Mouse (Mus musculus) cerebellum, adult 18-20 months (tissue): ENCODE data around the gene Rpp14.

ENCODE experiments used
- DNase-seq, 2 experiments: peaks; one replicate each; pipeline ENCODE4 v3.0.0; 2021

Rpp14 gene

DNA sequence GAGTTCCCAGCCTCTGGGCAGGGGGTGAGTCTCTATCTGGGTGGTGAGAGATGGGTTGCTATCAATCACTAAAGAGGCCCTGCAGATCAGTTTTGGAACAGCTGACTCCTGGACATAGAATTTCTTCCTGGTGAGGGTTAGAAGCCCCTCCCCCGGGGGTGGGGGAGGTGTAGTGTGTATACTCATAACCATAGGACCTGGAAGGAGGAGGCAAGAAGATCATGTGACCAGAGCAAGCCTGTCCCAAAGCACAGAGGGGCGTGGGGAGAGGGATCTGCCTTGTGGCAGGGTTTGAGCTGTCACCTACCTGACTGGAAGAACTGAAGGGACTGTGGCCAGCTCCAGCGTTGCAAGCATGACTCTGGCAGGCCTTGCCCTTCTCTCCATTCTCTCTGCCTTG, 18.1 kb upstream of the Rpp14 start:
- DNase-seq: no peak

- DNase-seq: no peak
These were observed 17.4 kb upstream of the Rpp14 start for GRCm38 (mm10) chr14:8062537-8063301.

- peak in 1 of 2 experiments; percentile 22 for DNase-seq
These were observed 16.1 kb upstream of the Rpp14 start for GRCm38 (mm10) chr14:8063835-8064785.

GRCm38 (mm10) chr14:8080718-8081117, 551 bp downstream of the Rpp14 start:
- no peak for DNase-seq

- DNase-seq: no peak
These were observed 2.8 kb downstream of the Rpp14 start for GRCm38 (mm10) chr14:8082949-8083348.

GRCm38 (mm10) chr14:8089016-8089415, 8.8 kb downstream of the Rpp14 start:
- no peak for DNase-seq

DNA sequence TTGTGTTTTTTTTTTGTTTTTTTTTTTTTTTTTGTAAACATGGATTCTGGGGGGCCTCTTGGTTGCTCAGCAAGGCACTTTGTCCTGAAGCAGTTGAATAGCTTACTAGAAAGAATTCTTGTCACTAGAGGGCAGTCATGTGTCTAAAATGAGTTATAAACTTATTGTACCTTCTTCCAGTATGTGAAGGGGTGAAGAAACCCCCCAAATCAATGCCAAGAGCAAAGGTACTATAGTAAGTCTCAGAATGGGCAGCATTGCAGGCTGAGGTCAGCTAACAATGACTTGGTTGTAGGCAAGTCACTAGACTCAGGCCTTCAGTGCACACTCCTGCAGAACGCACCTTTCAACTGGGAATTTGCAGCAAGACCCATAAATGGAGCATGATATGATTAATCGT, 12.4 kb downstream of the Rpp14 start:
- DNase-seq: no peak

- no peak for DNase-seq
These were observed 13.3 kb downstream of the Rpp14 start for GRCm38 (mm10) chr14:8093427-8093826.

- DNase-seq: no peak
These were observed 14.9 kb downstream of the Rpp14 start for GRCm38 (mm10) chr14:8094931-8095561.

DNA sequence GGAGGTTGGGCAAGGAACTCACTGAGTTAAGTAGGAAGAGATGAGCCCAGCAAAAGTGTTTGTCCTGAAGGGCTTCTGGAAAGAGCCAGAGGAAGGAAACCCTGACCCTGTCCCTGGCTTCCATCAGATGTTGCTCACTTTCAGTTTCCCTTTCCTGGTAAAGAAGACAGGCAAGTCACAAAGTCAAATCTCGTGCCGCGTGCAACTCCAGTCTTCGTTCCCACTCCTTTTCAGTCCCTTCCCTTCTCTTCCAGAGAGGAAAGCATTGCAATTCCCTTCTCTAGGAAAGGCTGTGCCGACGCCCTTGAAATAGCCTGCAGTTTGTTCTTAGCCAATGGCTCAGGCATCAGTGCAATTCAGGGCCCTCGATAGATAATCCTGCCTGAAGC, 15.4 kb downstream of the Rpp14 start:
- DNase-seq: no peak

DNA sequence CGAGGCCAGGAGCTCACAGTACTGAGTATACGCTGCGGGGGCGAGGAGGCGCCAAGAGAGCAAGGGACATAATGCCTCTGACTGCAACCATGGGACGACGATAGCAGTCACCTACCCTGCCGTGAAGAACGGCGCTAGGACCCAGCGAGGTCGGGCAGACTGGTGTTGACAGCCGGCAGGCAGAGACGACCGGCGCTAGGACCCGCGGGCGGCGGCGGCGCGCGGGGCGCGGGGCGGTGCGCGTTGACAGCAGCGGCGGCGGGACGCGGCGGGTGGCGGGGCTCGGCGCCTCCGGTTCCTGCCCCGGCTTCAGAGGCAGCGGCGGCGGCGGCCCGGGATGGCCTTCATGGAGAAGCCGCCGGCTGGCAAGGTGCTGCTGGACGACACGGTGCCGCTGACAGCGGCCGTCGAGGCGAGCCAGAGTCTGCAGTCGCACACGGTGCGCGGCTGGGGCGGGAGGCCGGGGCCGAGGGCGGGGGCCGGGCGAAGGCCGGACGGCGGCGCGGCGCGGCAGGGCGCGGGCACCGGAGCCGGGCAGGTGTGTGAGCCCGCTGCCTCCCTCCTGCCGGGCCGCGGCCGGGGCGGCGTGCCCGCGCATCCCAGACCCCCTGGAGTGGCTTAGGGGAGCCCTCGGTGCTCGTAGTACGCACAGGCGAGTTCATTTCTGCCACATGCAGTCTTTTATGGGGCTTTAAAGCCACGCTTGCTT, 18.0 kb downstream of the Rpp14 start, which contains the start of gene Pxk:
Gene Pxk (plus strand): TSS at position 234 of the 709 bp plus-strand sequence.
- peak; percentile 99 for DNase-seq

DNA sequence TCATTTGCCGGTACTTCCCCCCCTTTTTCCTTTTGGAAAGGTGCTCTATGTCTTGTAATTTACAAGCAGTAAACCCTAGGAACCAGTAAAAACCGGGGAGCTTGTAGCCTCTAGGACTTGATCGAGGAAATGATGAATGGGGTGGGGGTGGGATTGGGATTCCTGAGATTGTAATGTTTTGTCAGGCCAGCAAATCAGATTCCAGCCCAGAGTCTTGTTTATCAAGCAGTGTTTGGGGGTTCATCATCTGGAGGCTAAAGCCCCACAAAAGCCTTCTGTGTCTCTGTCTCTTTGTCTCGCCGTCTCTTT, 18.5 kb downstream of the Rpp14 start:
- DNase-seq: no peak

- peak in 1 of 2 experiments; percentile 29 for DNase-seq
These were observed 19.4 kb downstream of the Rpp14 start for GRCm38 (mm10) chr14:8099561-8100021.

DNA sequence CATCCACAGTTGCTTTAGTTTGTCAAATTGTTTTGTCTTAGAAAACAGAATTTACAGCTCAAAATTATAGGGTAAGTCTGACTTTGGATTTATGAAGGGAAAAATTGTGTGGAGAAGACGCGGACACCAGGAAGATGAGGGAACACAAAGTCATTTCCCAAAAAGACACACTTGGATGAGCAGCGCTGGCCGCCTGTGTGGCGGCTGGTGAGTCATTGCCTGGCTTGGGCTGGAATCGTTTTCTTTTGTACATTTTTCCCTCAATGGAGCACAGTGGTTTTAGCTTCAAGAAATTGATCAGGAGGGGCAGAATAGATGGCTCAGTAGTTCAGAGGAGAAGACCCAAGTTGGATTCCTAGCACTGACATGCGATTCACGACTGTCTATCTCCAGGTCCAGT, 21.7 kb downstream of the Rpp14 start:
- DNase-seq: peak; percentile 52 to 56

DNA sequence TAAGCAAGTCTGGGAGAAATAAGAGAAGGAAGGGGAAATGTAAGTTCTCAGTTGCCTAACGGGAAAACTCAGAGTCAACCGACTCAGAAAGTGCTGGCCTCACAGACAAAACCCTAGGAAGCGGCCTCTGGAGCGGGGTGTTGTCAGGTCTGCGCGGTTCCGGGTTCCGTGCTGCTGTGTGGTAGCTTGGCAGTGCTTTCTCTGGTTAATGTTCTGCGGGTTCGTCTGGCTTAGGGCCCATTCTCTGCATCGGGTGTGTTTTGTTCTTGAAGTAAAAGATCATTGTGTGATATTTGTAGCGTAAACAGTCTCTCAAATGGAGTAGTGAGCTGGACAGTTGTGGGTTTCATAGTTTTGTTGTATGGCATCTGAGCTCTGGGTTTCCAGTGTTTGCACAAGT, 22.5 kb downstream of the Rpp14 start:
- no peak for DNase-seq

DNA sequence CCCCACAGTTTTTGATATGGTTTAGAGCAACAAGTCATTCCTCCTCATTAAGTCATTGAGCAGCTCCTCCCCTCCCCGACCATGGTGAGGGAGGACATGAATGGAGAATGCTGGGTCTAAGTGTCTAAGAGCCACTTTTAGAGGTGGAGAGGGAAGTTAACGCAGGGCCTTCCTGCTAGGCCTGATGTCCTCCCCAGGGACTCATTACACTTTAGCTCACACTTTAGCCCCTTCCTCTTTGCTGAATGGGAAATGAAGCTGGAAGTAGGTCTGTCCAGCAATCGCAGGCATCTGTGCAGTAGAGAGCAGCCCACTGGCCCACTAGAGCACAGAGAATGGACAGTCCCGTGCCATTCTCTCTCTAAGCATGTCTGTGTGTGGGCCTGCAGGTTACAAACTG, 27.9 kb downstream of the Rpp14 start:
- no peak for DNase-seq

DNA sequence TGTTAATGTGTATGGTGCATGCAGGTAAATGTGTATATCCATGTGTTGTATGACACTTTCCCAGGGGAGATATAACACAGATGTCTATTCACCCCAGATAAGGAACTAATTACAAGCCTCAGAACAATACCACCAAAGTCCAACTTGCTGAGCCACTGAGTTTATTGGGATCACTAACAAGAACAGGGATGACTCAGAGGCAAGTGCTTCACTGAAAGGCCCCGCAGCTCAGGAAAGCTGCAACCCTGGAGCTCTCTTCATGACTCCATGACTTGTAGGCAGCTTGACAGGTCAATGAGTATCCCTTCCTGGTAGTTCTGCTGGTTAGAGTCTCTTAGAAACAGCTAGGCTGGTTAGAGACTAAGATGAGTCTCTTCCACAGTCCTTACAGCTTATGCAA, 28.8 kb downstream of the Rpp14 start:
- no peak for DNase-seq

DNA sequence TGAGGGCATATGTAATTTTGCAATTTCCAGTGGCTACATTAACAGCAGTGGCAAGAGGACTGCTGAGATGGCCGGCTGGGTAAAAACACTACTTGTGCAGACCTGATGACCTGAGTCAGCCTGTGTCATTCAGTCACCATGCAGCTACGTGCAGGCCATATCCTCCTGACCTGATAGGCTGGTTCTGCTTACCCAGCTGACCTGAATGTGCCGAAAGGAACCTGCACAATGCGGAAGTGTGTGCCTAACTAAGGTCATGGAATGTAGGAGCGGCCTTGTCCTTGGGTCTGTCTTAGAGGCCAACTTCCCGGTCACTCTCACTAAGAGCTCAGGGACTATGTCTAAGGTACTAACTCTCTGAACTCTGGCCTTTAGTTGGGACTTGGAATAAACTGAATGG, 31.4 kb downstream of the Rpp14 start:
- DNase-seq: no peak

DNA sequence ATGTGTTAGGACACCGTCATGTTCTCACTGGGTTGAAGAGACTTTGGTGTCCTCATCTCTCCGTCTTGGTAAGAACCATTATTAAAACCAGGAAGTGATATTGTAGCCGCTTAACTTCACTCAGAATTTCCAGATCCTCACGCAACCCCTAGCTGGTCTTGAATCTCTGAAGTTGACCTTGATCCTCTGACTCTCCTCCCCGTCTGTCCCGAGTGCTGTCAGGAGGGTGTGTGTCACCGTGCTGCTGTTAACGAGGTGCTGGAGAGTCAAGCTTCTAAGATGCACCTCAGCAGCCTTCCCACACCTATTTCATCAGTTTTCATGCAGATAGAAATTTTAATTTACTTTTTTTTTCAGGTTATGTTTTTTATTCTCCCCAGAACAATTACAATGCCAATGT, 31.9 kb downstream of the Rpp14 start:
- no peak for DNase-seq

DNA sequence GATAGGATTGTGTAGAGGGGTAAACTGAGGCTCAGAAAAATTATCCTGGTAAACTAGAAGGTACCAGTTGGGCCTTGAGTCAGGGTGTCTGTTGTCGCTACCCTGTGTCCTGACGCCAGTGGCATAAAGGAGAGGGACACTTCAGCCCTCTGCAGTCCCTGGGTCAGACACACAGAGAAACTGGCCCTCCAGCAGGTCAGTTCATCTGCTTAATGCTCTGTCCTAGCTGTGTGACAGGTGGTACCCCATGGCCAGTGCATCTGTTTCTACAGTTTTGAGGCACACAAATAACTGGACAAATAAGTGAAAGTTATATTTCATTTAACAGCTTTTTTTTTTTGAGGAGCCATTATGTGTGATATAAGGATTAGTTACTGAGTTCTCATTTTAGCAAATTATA, 33.4 kb downstream of the Rpp14 start:
- peak in 1 of 2 experiments; percentile 50 for DNase-seq

GRCm38 (mm10) chr14:8114306-8114705, 34.1 kb downstream of the Rpp14 start:
- no peak for DNase-seq

DNA sequence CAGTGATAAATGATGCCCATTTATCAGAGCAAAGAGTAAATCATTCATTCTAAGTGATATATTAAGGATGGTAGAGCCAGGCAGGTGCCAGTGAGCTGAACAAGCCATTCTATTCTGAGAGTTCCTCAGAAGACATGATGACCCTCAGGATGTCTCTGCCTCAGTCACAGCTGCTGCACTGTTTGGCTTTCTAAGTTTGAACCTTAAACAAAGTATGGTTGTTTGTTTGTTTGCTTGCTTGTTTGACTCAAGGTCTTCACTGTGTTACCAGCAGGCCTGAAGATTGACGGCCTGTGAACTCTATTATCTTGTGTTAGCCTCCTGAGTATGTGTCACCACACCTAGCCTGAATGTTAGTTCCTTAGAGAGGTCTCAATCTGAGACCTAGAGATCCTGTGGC, 34.6 kb downstream of the Rpp14 start:
- DNase-seq: no peak

DNA sequence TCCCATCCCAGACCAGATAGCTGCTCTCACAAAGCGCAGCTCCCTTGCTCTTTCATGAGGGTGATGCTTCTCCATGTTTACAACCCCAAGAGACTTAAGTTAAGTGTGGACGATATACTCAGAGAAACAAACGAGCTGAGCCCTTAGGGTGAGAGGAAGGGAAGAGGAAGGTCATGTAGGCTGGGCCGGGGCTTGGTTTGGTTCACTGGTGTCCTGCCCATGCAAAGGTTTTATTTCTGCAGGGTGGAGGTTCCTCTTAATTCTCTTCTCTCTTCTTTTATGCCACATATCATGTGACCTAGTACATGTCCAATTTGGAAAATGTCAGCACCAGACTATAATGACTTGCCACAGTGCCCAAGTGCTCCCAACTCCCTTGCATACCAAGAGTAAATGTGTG, 35.6 kb downstream of the Rpp14 start:
- DNase-seq: no peak
